Mouse (Mus musculus) heart, postnatal 0 days (tissue): Measurements from ENCODE around the gene Psmd14.

ENCODE experiments used
- CTCF ChIP-seq: IDR thresholded peaks from 2 replicates; pipeline ENCODE4 v1.5.1; 2016; ENCODE audit warnings: antibody characterized with exemption, control low read depth, low read depth
- EP300 ChIP-seq: IDR thresholded peaks from 2 replicates; pipeline ENCODE4 v1.6.1; 2016; ENCODE audit warnings: antibody characterized with exemption, low read depth

DNA sequence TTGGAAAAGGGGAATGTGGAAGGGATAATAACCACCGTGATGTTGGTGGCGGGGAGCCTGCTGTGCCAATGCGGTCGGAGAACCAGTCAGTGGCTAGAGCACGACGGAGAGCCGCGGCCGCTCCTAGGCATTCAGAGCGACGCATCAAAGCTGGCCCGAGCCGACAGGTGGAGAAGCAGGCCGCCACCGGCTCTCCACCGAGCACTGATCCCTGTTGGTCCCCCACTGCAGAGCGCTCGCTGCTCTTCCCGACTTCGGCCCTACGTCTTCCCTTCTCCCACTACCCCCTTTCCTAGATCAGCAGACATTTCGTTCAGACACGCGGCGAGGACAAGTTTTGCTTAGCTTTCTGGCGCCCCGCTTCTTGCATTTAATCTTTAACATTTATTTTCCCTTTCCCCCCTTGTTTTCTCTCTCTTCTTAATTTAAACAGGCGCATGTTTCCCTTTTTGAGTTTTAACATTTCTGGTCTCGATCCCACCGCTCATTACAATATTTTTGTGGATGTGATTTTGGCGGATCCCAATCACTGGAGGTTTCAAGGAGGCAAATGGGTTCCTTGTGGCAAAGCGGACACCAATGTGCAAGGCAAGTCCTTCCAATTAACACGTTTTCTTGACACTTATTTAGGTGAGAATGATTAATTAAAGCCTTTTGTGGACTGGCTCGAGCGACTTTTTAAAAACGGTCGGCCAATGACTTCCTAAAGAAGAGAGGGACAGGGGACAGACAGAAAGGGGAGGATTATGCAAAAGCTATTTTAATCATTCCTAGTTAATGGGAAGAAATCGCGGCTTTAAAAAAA lies 94.2 kb downstream of the Psmd14 start:
- TF ChIP-seq CTCF (no peak), EP300 (no peak)
